Mouse (Mus musculus): ENCODE results near the gene Stip1. TPM values are rescaled to one million over a fixed set of nuclear protein-coding genes. Genes with fewer than 3 reads are reported as not detected.

Gene Stip1
- total and polyA plus RNA-seq, 2 experiments from 2014 or later: 124 to 156 TPM

GRCm38 (mm10) chr19:7040637-7041130 lies 917 bp upstream of the Stip1 start:
- ATAC-seq: no peak
- 25% methylated on average over 13 of the region's 13 CpGs for WGBS
- H3K9me3 ChIP-seq (ENCODE audit: low read length): no peaks in the 10 kb centered on the region
- H3K4me2 ChIP-seq (ENCODE audit: low read depth): peak overlapping the region; percentile 51
- H3K4me1 ChIP-seq (ENCODE audit: insufficient read depth): peaks cover 8% of the 10 kb centered on the region; the same call in 1 of the 2 replicates
- no peaks in the 10 kb centered on the region for H3K27me3 ChIP-seq (ENCODE audit: insufficient read depth, low read length)
- no peak for TF ChIP-seq CTCF (IDR thresholded peaks at IDR 0.05; ENCODE audit: low read depth)
- DNase-seq: no peak
- peak overlapping the region; percentile 43 for H3K4me3 ChIP-seq (ENCODE audit: low read depth, low read length)
- H3K27ac ChIP-seq (ENCODE audit: low read depth, low read length): peak overlapping the region; percentile 84
- no peaks in the 10 kb centered on the region for H3K36me3 ChIP-seq (ENCODE audit: insufficient read depth)
- H3K9ac ChIP-seq: peak overlapping the region; percentile 55

DNA sequence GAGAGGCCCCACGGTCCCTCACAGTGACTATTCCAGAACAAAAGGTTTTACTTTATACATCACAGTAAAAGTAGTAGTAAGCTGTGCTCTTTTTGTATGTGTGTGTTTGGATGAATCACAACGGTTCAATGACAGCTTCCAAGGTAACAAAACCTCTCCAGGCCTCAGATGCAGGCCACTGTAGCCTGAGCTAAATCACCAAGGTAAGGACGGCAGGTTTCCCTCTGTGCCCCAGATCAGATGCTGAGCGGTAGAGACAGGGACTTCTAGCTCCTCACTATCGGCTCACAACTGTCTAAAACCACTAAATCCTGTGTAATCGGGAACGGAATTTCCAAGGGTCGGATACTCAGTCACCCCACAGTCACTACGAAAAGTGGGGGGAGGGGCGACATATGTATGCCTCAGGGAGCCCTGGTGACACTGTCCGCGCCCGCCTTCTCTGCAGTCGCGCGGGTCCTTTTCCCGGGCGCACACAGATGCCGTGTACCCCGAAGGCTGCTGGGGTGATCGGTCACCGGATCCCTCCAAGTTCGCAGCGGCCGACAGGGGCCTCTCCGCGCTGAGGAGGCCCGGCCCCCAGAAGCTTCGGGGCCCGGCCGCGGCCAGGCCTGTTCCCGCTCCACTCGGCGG lies 563 bp downstream of the Stip1 start:
- no peaks in the 10 kb centered on the region for H3K27me3 ChIP-seq (ENCODE audit: insufficient read depth, low read length)
- H3K4me1 ChIP-seq (ENCODE audit: insufficient read depth): peaks cover 8% of the 10 kb centered on the region; the same call in 1 of the 2 replicates
- ATAC-seq: peak; percentile 2
- peak; percentile 65 for DNase-seq
- peak overlapping the region; percentile 86 for H3K9ac ChIP-seq
- H3K9me3 ChIP-seq (ENCODE audit: low read length): no peaks in the 10 kb centered on the region
- H3K4me3 ChIP-seq (ENCODE audit: low read depth, low read length): peak overlapping the region; percentile 88
- peak overlapping the region; percentile 70 for H3K4me2 ChIP-seq (ENCODE audit: low read depth)
- peaks cover 4% of the 10 kb centered on the region for H3K36me3 ChIP-seq (ENCODE audit: insufficient read depth)
- under 1% methylated on average over 34 of the region's 35 CpGs for WGBS
- peak overlapping the region; percentile 94 for H3K27ac ChIP-seq (ENCODE audit: low read depth, low read length)
- TF ChIP-seq CTCF (IDR thresholded peaks at IDR 0.05; ENCODE audit: low read depth): no peak

GRCm38 (mm10) chr19:7034006-7034405 lies 5.8 kb downstream of the Stip1 start:
- ATAC-seq: no peak
- Histone ChIP-seq H3K36me3 (ENCODE audit: insufficient read depth) (peaks cover 51% of the 10 kb centered on the region), H3K9me3 (ENCODE audit: low read length) (no peaks in the 10 kb centered on the region), H3K9ac (no peak overlapping the region), H3K4me1 (ENCODE audit: insufficient read depth) (peaks cover 7% of the 10 kb centered on the region; the same call in 1 of the 2 replicates), H3K4me2 (ENCODE audit: low read depth) (no peak overlapping the region), H3K4me3 (ENCODE audit: low read depth, low read length) (no peak overlapping the region), H3K27ac (ENCODE audit: low read depth, low read length) (no peak overlapping the region), H3K27me3 (ENCODE audit: insufficient read depth, low read length) (no peaks in the 10 kb centered on the region)
- 89% methylated on average over 5 of the region's 5 CpGs for WGBS
- TF ChIP-seq CTCF (IDR thresholded peaks at IDR 0.05; ENCODE audit: low read depth): no peak
- no peak for DNase-seq

DNA sequence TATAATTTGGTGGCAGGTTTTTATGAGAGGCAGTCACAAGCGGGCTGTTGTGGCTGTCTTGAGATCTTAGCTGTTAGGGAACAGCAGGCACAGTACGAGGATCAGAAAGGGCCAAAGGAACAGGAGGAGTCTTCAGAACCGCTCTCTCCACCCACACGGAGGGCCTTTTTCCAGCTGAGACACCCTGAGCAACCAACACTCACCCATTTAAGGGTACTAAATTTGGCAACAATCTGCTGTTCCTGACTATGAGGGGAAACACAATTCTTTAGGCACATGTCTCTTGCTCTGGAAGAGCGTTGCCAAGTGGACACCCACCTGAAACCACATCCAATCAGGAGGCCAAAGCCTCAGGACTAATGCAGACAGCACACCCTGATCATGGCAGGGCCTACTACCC lies 10.2 kb downstream of the Stip1 start:
- ATAC-seq (no peak), DNase-seq (no peak)
- H3K4me1 ChIP-seq (ENCODE audit: insufficient read depth): no peaks in the 10 kb centered on the region
- no peak for TF ChIP-seq CTCF (IDR thresholded peaks at IDR 0.05; ENCODE audit: low read depth)
- peaks cover 85% of the 10 kb centered on the region for H3K36me3 ChIP-seq (ENCODE audit: insufficient read depth)
- H3K9ac ChIP-seq: no peak overlapping the region
- H3K27ac ChIP-seq (ENCODE audit: low read depth, low read length): no peak overlapping the region
- H3K9me3 ChIP-seq (ENCODE audit: low read length): no peaks in the 10 kb centered on the region
- no peaks in the 10 kb centered on the region for H3K27me3 ChIP-seq (ENCODE audit: insufficient read depth, low read length)
- no peak overlapping the region for H3K4me3 ChIP-seq (ENCODE audit: low read depth, low read length)
- 95% methylated on average over 5 of the region's 5 CpGs for WGBS
- H3K4me2 ChIP-seq (ENCODE audit: low read depth): no peak overlapping the region

- Histone ChIP-seq H3K9me3 (ENCODE audit: low read length) (no peaks in the 10 kb centered on the region), H3K36me3 (ENCODE audit: insufficient read depth) (peaks cover 64% of the 10 kb centered on the region), H3K4me2 (ENCODE audit: low read depth) (no peak overlapping the region), H3K4me3 (ENCODE audit: low read depth, low read length) (no peak overlapping the region), H3K9ac (no peak overlapping the region), H3K27me3 (ENCODE audit: insufficient read depth, low read length) (no peaks in the 10 kb centered on the region), H3K4me1 (ENCODE audit: insufficient read depth) (no peaks in the 10 kb centered on the region), H3K27ac (ENCODE audit: low read depth, low read length) (no peak overlapping the region)
- DNase-seq (peak; percentile 56), ATAC-seq (peak; percentile 54)
- WGBS: 47% methylated on average over 3 of the region's 3 CpGs
- peak; percentile 77 for TF ChIP-seq CTCF (IDR thresholded peaks at IDR 0.05; ENCODE audit: low read depth)
These were observed 19.5 kb downstream of the Stip1 start for GRCm38 (mm10) chr19:7020224-7020641.

DNA sequence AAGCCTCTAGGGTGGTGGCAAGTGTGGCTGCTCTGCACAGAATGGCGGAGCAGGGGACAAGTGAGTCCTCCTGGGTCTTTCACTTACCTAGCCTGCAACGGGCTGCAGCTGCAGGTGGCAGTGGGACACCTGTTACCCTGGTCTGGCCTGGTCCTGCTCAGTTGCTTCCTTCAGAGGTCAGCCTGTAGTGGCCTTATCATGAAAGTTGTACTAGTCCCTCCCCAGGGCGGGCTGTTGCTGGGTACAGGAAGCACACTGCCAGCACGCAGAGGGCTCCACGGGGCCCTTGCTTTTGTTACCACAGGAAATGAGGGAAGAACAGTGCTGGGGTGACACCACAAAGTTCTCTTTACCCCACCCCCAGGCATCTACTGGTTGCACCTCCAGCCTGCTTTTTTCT lies 20.6 kb downstream of the Stip1 start, which contains the start of gene Fermt3:
Gene Fermt3 (minus strand): TSS at position 279 of the 400 bp plus-strand sequence.
- Histone ChIP-seq H3K36me3 (ENCODE audit: insufficient read depth) (peaks cover 53% of the 10 kb centered on the region), H3K4me3 (ENCODE audit: low read depth, low read length) (no peak within 1 kb of the TSS), H3K9ac (no peak within 1 kb of the TSS), H3K4me2 (ENCODE audit: low read depth) (no peak within 1 kb of the TSS), H3K9me3 (ENCODE audit: low read length) (no peaks in the 10 kb centered on the region), H3K27ac (ENCODE audit: low read depth, low read length) (no peak within 1 kb of the TSS), H3K27me3 (ENCODE audit: insufficient read depth, low read length) (no peaks in the 10 kb centered on the region), H3K4me1 (ENCODE audit: insufficient read depth) (no peaks in the 10 kb centered on the region)
- TF ChIP-seq CTCF (IDR thresholded peaks at IDR 0.05; ENCODE audit: low read depth): no peak
- DNase-seq (no peak), ATAC-seq (no peak)
- 86% methylated on average over 5 of the region's 5 CpGs for WGBS

- Histone ChIP-seq H3K9me3 (ENCODE audit: low read length) (no peaks in the 10 kb centered on the region), H3K4me2 (ENCODE audit: low read depth) (no peak overlapping the region), H3K36me3 (ENCODE audit: insufficient read depth) (peaks cover 49% of the 10 kb centered on the region), H3K4me1 (ENCODE audit: insufficient read depth) (no peaks in the 10 kb centered on the region), H3K4me3 (ENCODE audit: low read depth, low read length) (no peak overlapping the region), H3K27ac (ENCODE audit: low read depth, low read length) (no peak overlapping the region), H3K27me3 (ENCODE audit: insufficient read depth, low read length) (no peaks in the 10 kb centered on the region), H3K9ac (no peak overlapping the region)
- DNase-seq (no peak), ATAC-seq (no peak)
- no peak for TF ChIP-seq CTCF (IDR thresholded peaks at IDR 0.05; ENCODE audit: low read depth)
- WGBS: 91% methylated on average over 11 of the region's 11 CpGs
These were observed 21.2 kb downstream of the Stip1 start for GRCm38 (mm10) chr19:7018546-7018945.

Data from forebrain, postnatal 0 days (tissue).